Mouse (Mus musculus) telencephalon, adult 2 months (tissue): ENCODE data around the gene Dach1.
A peak's percentile ranks its signal among the peaks of the same experiment; 100 is the strongest.

ENCODE experiments used
- DNase-seq: peaks from one replicate; pipeline ENCODE4 v3.0.0-alpha.2; 2011; ENCODE audit warnings: low read depth, low spot score

Gene Dach1

DNA sequence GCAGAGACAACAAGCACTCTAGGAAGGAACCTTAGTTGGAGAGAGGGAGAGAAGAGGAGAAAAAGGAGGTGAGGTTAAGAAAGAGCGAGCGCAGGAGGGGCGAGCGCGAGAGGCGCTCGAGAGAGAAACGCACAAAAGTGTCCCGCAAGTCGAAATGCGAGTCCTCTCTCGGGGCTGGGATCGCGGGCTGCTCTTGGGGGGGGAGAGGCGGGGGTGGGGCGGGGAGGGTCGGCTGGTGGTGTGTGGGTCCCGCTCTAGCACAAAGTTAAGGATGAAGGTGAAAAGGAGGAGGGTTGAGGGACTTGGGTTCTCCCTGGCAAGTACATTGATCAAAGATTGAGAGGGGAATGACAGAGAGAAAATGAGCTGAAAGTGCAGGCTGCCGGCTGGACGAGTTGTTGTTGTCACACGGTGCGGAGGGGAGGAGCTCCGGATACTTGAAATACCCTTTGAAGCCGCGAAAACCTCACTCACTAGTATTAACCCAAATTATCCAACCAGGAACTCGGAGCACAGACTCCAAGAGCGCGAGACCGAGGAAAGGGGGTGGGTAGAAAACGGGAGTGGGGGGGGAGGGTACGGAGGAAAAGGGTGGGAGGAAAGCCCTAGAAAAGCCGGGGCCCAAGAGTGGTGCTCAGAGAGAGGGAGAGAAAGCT, at the start of gene Dach1:
Dach1 (minus strand) TSS at position 345 of the 656 bp plus-strand sequence.
- DNase-seq: peak; percentile 29

DNA sequence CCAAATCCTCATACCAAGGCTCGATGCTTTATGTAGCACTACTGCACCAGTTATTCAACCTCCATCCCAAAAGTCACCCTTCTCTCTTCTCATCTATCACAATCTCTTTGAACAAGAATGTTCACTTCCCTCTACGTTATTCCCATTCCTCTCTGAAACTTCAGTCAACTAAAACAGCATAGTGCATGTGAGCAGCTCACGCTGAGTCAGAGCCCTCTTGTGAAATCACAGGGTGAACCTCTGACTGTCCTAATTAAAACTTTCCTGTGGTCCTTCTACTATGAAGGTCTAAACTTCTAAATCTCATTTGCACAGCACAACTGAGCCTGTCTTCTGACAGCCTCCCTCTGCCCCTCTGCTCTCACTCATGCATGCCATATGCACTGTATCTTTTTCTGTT, 30.5 kb upstream of the Dach1 start:
- DNase-seq: no peak

DNA sequence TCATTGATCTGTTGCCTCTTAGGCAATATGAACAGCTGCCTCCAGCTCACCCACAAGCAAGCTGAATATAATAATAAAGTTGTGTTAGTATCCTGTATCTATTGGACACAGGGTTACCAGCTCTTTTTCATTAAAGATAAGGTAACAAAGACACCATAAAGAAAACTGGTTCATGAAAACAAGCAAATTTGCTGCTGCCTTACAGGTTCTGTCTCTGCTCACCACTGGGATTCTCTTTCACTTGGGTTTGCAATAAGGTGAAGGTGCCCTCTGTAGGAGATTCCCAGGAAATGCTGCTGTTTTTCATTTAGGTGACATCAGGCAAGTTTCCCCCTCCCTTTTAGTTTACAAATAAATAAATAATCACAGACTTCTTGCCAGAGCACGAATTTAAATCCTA, 12.0 kb upstream of the Dach1 start:
- DNase-seq: peak; percentile 28

DNA sequence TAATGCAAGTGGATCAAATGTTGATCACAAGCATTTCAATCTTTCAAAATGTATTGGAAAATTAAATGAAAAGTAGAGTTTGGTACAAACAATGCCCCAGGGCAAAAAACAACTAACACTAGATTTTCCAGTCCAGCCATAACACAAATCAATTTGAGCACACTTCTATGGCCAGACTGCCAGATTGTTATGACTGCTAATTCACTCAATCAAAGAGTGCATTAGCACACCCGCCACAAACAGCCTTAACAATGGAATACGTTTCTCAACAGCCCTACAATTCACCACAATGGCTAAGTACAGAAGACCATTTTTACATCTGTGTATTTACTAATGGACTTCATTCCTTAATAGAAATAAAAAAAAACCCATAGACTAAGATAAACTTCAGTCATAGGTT, 4.3 kb upstream of the Dach1 start:
- no peak for DNase-seq

- DNase-seq: no peak
Measured at GRCm38 (mm10) chr14:98172394-98172905, 2.9 kb upstream of the Dach1 start.

DNA sequence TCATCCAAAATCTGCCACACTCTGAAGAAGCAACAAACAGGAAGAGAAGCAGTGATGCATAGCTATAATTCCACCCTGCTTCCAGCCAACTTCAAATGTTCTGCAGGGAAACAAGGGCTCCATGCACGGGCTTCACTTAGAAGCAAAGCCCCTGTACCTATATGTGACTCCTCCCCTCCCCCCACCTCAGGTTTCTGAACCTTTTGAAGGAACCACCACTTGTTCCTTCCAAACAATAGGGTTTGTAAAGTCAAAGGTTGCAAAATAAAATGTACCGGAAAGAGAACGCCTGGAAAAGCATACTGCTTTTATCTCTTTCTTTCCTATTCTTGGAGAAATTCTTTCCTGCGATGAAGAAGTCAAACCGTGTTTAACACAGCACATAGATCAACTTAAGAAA, 2.3 kb upstream of the Dach1 start:
- DNase-seq: no peak

GRCm38 (mm10) chr14:98168908-98169401, 610 bp downstream of the Dach1 start:
- DNase-seq: no peak

DNA sequence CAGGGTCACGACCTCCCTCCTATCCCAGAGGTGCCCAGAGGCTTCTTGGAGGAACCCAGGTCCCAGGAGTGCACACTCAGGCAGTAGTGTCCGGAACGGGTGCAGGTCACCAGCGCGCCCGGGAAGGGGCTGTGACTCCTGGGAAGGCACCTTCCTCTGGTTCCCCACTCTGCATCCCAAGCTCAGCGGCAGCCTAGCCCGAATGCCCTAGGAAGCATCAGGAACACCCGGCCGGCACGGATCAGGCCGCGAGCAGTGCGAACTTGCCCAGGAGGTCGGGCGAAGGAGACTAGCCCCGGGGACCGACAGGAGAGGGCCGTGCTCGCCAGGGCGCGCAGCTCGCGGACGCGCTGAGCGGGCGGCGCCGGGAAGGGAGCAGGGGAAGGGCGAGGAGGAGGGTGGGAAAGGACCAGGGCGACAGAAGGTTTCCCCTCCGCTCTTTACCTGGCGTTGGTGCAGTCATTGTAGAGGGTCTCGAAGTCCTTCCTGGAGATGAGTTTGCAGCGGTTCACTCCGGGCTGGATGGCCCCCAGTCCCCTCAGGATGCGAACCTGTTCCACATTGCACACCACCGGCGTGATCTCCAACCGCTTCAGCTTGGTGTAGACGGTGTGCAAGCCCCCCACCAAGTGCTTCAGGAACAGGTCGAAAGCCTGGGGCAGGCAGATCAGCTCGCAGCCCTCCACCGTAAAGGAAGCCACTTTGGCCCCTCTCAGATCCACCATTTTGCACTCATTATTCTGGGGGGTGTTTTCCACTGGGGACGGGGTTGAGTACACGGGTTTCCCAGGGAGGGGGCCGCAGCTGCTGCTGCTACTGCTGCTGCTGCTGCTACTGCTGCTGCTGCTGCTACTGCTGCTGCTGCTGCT, 1.3 kb downstream of the Dach1 start:
- DNase-seq: no peak

GRCm38 (mm10) chr14:98167186-98168038, 2.2 kb downstream of the Dach1 start:
- DNase-seq: no peak

DNA sequence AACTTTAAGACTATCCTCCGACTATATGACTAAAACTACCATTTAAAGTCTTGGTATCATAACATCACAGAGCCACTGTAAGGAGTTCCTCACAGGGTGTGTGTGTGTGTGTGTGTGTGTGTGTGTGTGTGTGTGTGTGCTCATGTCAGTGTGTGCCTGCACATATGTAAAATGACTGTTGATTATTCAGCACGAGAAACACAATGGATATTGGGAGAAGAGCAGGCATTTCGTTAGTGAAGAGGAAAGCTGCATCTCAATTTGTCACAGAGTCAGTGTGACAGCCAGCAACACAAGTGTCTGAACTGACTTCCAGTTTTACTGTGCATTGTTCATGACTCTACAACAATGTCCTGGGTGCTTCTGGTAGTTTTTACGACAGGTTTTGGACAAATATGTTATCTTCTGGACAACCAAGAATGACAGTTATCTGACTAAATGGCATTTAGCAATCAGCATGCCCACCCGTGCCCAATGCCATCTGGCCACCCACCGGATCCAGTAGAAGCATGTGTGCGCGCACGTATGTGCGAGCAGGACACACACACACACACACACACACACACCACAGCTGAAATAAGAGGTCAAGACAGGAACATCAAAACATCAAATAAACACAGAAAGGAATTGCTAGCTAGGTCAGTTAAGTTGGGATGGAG, 3.1 kb downstream of the Dach1 start:
- DNase-seq: no peak

DNA sequence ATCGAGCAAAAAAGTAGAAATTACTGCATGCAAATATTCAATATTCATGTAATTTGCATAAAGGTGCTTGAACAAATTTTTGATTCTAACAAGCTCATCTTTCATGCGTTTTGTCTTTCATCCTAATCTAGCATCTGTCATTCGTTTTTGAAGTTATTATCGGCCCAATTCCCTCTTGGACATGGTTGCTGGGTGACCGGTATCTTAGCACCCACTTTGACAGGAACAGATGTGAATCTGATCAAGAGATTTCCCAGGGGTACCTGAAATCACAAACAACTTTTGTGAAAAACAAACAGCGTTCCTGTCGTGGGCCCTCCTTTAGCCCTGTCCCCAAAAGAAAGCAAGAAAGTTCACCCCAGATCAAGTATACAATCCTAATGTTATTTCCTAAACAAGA, 12.8 kb downstream of the Dach1 start:
- no peak for DNase-seq

DNA sequence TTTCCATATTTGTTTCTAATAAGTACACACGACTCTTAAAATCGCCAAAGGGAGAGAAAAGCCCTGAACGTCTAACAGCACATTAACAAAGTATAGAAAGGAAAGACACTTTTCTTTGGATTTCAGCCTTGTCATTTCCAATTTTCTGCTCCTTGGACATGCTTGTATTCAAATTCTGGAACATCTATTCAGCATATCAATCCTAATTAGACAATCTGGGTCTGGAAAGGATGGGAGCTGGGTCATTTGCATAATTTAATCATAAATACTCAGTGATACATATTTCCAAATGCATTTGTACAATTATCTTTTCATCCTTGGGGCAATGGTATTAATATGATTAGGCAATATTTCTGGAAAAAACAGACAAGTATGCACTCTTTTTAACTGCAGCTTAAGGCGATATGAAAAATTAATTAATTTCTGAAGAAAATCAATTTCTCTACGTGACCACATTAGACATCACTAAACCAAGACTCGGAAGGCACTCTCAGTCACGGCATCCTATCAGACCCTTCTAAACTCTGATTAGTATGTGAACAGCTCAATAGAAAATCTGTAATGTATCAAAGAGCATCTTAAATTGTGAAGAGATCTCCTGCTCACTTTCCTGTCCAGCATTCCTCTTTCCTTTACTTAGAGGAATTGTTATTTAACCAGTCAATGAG, 13.7 kb downstream of the Dach1 start:
- no peak for DNase-seq

- DNase-seq: no peak
Measured at GRCm38 (mm10) chr14:98154832-98155422, 14.6 kb downstream of the Dach1 start.

DNA sequence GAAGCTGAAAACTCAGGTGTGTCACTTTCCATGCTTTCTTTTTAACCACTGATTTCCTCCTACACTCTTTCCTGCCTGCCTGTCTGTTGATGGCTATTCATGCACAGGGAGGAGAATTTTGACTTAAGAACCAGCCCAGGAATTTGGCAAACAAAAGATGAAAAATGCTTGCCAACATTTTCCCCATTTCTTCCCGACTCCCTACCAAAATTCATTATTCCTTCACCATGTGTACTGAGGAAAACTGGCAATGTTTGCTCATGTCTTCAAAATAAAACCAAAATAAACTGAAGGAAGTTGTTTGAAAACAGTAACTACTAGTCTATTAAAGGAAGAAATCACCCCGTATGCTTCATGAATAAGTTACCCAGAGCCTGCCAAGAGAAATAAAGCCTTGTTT, 27.8 kb downstream of the Dach1 start:
- no peak for DNase-seq

GRCm38 (mm10) chr14:98138873-98139665, 30.5 kb downstream of the Dach1 start:
- no peak for DNase-seq

GRCm38 (mm10) chr14:98134546-98134945, 35.0 kb downstream of the Dach1 start:
- no peak for DNase-seq

- no peak for DNase-seq
Measured at GRCm38 (mm10) chr14:98123032-98123431, 46.5 kb downstream of the Dach1 start.

DNA sequence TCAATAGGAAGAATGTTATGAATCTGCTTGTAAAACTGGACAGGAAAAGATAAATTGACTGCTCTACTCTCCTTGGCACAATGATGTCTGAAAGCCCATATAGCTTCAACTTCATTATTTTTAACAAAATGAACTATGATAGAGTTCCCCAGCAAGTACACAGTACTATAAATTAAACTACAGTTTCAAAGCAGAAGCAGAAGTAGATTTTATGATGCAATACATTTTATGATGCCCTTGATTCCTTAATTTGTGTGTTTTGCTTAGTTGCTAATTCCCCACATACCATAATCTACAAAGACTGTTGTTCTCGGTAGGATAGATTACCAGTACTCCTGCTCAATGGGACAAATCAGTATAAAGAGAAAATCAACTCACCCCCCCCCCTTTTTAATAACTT, 52.9 kb downstream of the Dach1 start:
- DNase-seq: no peak

GRCm38 (mm10) chr14:98113106-98113505, 56.5 kb downstream of the Dach1 start:
- no peak for DNase-seq
